13 mouse cellular contexts compared by ENCODE assay signal in genomic region chr13:57316211-57317005, GRCm38 (mm10).
DNase-seq lines count a peak whose midpoint lies in the region; ATAC-seq and TF ChIP-seq lines count a peak whose summit lies in the region.
"Had no signal": no experiment of that assay in that cellular context is flagged by ENCODE, and none has a peak within 500 bp of the region (broad histone marks: within the 10 kb centered on the region; RNA-seq: fewer than 3 reads in every experiment).

No protein-coding gene starts in this region.

- 30% methylated on average over 11 of the region's 11 CpGs for WGBS in hindbrain, embryonic 16.5 days
- 27% methylated on average over 11 of the region's 11 CpGs for WGBS in neural tube, embryonic 13.5 days
- WGBS in liver, postnatal 0 days (ENCODE audit: insufficient replicate concordance) = 35% methylated on average over 11 of the region's 11 CpGs

- H3K27ac ChIP-seq in hindbrain, embryonic 16.5 days (ENCODE audit: low read depth, low read length) = no peak overlapping the region
- H3K27ac ChIP-seq in neural tube, embryonic 13.5 days (replicated peaks) = peak overlapping the region; percentile 23; the same call in 1 of the 2 replicates
- no peak overlapping the region for H3K27ac ChIP-seq in liver, postnatal 0 days (ENCODE audit: low read depth)
- H3K27ac ChIP-seq: left cerebral cortex, adult 2 months; neural tube, embryonic 12.5 days had no signal

- no peak for TF ChIP-seq EP300 in liver, postnatal 0 days (IDR thresholded peaks at IDR 0.05; ENCODE audit: low read depth)

- TF ChIP-seq POLR2A in brain, embryonic 14.5 days (IDR thresholded peaks at IDR 0.05; ENCODE audit: borderline replicate concordance, extremely low read depth, insufficient read depth, insufficient read length, poor library complexity, severe bottlenecking) = no peak

- no peak overlapping the region for H3K4me3 ChIP-seq in hindbrain, embryonic 16.5 days (ENCODE audit: low read length)
- H3K4me3 ChIP-seq in neural tube, embryonic 13.5 days = no peak overlapping the region
- no peak overlapping the region for H3K4me3 ChIP-seq in liver, postnatal 0 days (ENCODE audit: low read depth, low read length)
- H3K4me3 ChIP-seq: left cerebral cortex, adult 2 months; neural tube, embryonic 12.5 days had no signal

- no peaks in the 10 kb centered on the region for H3K36me3 ChIP-seq in hindbrain, embryonic 16.5 days (ENCODE audit: control insufficient read depth, insufficient read depth, low read length)
- H3K36me3 ChIP-seq in neural tube, embryonic 13.5 days = no peaks in the 10 kb centered on the region
- no peaks in the 10 kb centered on the region for H3K36me3 ChIP-seq in liver, postnatal 0 days (replicated peaks; ENCODE audit: insufficient read depth, low read length)
- H3K36me3 ChIP-seq: neural tube, embryonic 12.5 days had no signal

- TF ChIP-seq CTCF in brain, embryonic 14.5 days (IDR thresholded peaks at IDR 0.05; ENCODE audit: borderline replicate concordance, extremely low read depth, insufficient read depth, insufficient read length) = no peak
- TF ChIP-seq CTCF in liver, postnatal 0 days (IDR thresholded peaks at IDR 0.05; ENCODE audit: low read depth) = no peak

- no peaks in the 10 kb centered on the region for H3K9me3 ChIP-seq in hindbrain, embryonic 16.5 days (ENCODE audit: control insufficient read depth, low read length)
- no peaks in the 10 kb centered on the region for H3K9me3 ChIP-seq in neural tube, embryonic 13.5 days
- H3K9me3 ChIP-seq in liver, postnatal 0 days (ENCODE audit: low read length) = no peaks in the 10 kb centered on the region
- H3K9me3 ChIP-seq: neural tube, embryonic 12.5 days had no signal

- peaks cover 7% of the 10 kb centered on the region; the same call in 1 of the 2 replicates for H3K4me1 ChIP-seq in hindbrain, embryonic 16.5 days (ENCODE audit: control insufficient read depth, insufficient read depth, low read depth, low read length)
- peaks cover 32% of the 10 kb centered on the region for H3K4me1 ChIP-seq in neural tube, embryonic 13.5 days (replicated peaks)
- H3K4me1 ChIP-seq in liver, postnatal 0 days (ENCODE audit: insufficient read depth) = no peaks in the 10 kb centered on the region
- H3K4me1 ChIP-seq: neural tube, embryonic 12.5 days had no signal

- DNase-seq in heart, postnatal 4 days = peak; percentile 6
- no peak for DNase-seq in heart, adult 18-20 months
- DNase-seq in brain, embryonic 14.5 days (ENCODE audit: low read depth) = peak; percentile 53
- no peak for DNase-seq in right cerebral cortex, postnatal 36 days (ENCODE audit: low spot score in 2 of 2)
- no peak for DNase-seq in liver, postnatal 0 days
- DNase-seq in right cerebral cortex, adult 2 months (ENCODE audit: low spot score in 2 of 2) = no peak
- DNase-seq: cerebellum, adult 9-10 months; thymus, postnatal 36 days had no signal

- no peaks in the 10 kb centered on the region for H3K27me3 ChIP-seq in hindbrain, embryonic 16.5 days (replicated peaks; ENCODE audit: control insufficient read depth, insufficient read depth, low read length)
- no peaks in the 10 kb centered on the region for H3K27me3 ChIP-seq in neural tube, embryonic 13.5 days
- H3K27me3 ChIP-seq in liver, postnatal 0 days (ENCODE audit: insufficient read depth, low read length) = no peaks in the 10 kb centered on the region
- H3K27me3 ChIP-seq: neural tube, embryonic 12.5 days had no signal

- no peak overlapping the region for H3K4me2 ChIP-seq in hindbrain, embryonic 16.5 days (ENCODE audit: low read length)
- H3K4me2 ChIP-seq in neural tube, embryonic 13.5 days = no peak overlapping the region
- H3K4me2 ChIP-seq in liver, postnatal 0 days (ENCODE audit: low read depth, low read length) = no peak overlapping the region
- H3K4me2 ChIP-seq: neural tube, embryonic 12.5 days had no signal

- ATAC-seq in hindbrain, embryonic 16.5 days = peak; percentile 64
- no peak for ATAC-seq in neural tube, embryonic 13.5 days (ENCODE audit: low read depth)
- no peak for ATAC-seq in liver, postnatal 0 days
- ATAC-seq: lung, postnatal 0 days had no signal

- no peak overlapping the region for H3K9ac ChIP-seq in hindbrain, embryonic 16.5 days (ENCODE audit: low read depth, low read length)
- H3K9ac ChIP-seq in neural tube, embryonic 13.5 days = no peak overlapping the region
- no peak overlapping the region for H3K9ac ChIP-seq in liver, postnatal 0 days (replicated peaks)
- H3K9ac ChIP-seq: neural tube, embryonic 12.5 days had no signal

Comparison
In these comparisons a context has a peak if more than half of its experiments do, and no peak if none do; other contexts are left out.
1. DNase-seq: peak in heart, postnatal 4 days (single experiment) and brain, embryonic 14.5 days (single experiment); none in heart, adult 18-20 months (0 of 2), right cerebral cortex, postnatal 36 days (0 of 2), liver, postnatal 0 days (single experiment) and right cerebral cortex, adult 2 months (0 of 2).